Comparison of ENCODE assay signal across 9 mouse cellular contexts in the genomic region with DNA sequence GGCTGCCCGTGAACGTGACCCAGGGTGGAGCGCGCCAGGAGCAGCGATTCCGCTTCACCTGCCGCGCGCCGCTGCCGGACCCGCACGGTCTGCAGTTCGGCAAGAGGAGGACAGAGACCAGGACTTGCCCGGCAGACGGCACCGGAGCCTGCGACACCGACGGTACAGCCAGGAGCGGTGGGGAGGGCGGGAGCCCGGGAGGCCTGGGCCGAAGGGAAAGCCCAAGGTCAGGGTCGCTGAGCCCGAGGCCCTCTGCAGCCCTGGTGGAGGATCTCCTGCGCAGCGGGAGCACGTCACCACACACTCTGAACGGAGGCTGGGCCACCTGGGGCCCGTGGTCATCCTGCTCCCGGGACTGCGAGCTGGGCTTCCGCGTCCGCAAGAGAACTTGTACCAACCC.
DNase-seq lines count a peak whose midpoint lies in the region; ATAC-seq lines count a peak whose summit lies in the region.
"Had no signal": no experiment of that assay in that cellular context is flagged by ENCODE, and none has a peak within 500 bp of the region (broad histone marks: within the 10 kb centered on the region; RNA-seq: fewer than 3 reads in every experiment).

No protein-coding gene starts in this region.

- intact Hi-C loops in left cerebral cortex, postnatal 14 days (cut with DNase I): no loop called here
- intact Hi-C loops in gastrocnemius, postnatal 36 days (cut with DNase I): no loop called here

- H3K27me3 ChIP-seq in kidney, embryonic 15.5 days: peaks cover 54% of the 10 kb centered on the region
- no peaks in the 10 kb centered on the region for H3K27me3 ChIP-seq in forebrain, embryonic 15.5 days
- H3K27me3 ChIP-seq in neural tube, embryonic 14.5 days (ENCODE audit: control insufficient read depth, insufficient read depth, low read length): no peaks in the 10 kb centered on the region

- H3K4me1 ChIP-seq in kidney, embryonic 15.5 days: peaks cover 10% of the 10 kb centered on the region
- H3K4me1 ChIP-seq in forebrain, embryonic 15.5 days: peaks cover 11% of the 10 kb centered on the region
- 0 out of 2 replicates have a peak, but pooled peaks cover 2% of the 10 kb centered on the region for H3K4me1 ChIP-seq in neural tube, embryonic 14.5 days (ENCODE audit: control insufficient read depth, insufficient read depth, low read length)

- no peak overlapping the region for H3K9ac ChIP-seq in kidney, embryonic 15.5 days
- no peak overlapping the region for H3K9ac ChIP-seq in forebrain, embryonic 15.5 days (replicated peaks)
- no peak overlapping the region for H3K9ac ChIP-seq in neural tube, embryonic 14.5 days (replicated peaks; ENCODE audit: low read depth, low read length)

- no peak for DNase-seq in kidney, postnatal 25 days
- peak; percentile 19 to 33 for DNase-seq in kidney, postnatal 4 days
- no peak for DNase-seq in left cerebral cortex, postnatal 14 days (ENCODE audit: low spot score in 2 of 2)
- DNase-seq in gastrocnemius, postnatal 36 days: no peak
- DNase-seq in MN1 (ENCODE audit: low spot score): no peak

- H3K4me3 ChIP-seq in kidney, embryonic 15.5 days (replicated peaks): peak overlapping the region; percentile 42
- peak overlapping the region; percentile 17; the same call in 1 of the 2 replicates for H3K4me3 ChIP-seq in forebrain, embryonic 15.5 days
- H3K4me3 ChIP-seq in neural tube, embryonic 14.5 days (ENCODE audit: low read depth, low read length): peak overlapping the region; percentile 26; the same call in 1 of the 2 replicates
- H3K4me3 ChIP-seq: myocyte had no signal

- H3K4me2 ChIP-seq in kidney, embryonic 15.5 days: peak overlapping the region; percentile 72
- peak overlapping the region; percentile 27 for H3K4me2 ChIP-seq in forebrain, embryonic 15.5 days (replicated peaks)
- peak overlapping the region; percentile 41 for H3K4me2 ChIP-seq in neural tube, embryonic 14.5 days (ENCODE audit: low read depth, low read length)

- WGBS in kidney, embryonic 15.5 days: 7% methylated on average over 36 of the region's 36 CpGs
- WGBS in forebrain, embryonic 15.5 days: 35% methylated on average over 36 of the region's 36 CpGs
- WGBS in neural tube, embryonic 14.5 days: 20% methylated on average over 36 of the region's 36 CpGs

- no peak overlapping the region for H3K27ac ChIP-seq in kidney, embryonic 15.5 days
- H3K27ac ChIP-seq in forebrain, embryonic 15.5 days (replicated peaks): no peak overlapping the region
- no peak overlapping the region for H3K27ac ChIP-seq in neural tube, embryonic 14.5 days (ENCODE audit: low read depth, low read length)

- H3K36me3 ChIP-seq in kidney, embryonic 15.5 days: no peaks in the 10 kb centered on the region
- H3K36me3 ChIP-seq in forebrain, embryonic 15.5 days: peaks cover 22% of the 10 kb centered on the region
- peaks cover 5% of the 10 kb centered on the region; the same call in 1 of the 2 replicates for H3K36me3 ChIP-seq in neural tube, embryonic 14.5 days (ENCODE audit: control insufficient read depth, insufficient read depth, low read length)

- H3K9me3 ChIP-seq in kidney, embryonic 15.5 days (replicated peaks): no peaks in the 10 kb centered on the region
- H3K9me3 ChIP-seq in forebrain, embryonic 15.5 days: no peaks in the 10 kb centered on the region
- H3K9me3 ChIP-seq in neural tube, embryonic 14.5 days (ENCODE audit: control insufficient read depth, low read length): no peaks in the 10 kb centered on the region

- ATAC-seq in kidney, embryonic 15.5 days (replicated peaks; ENCODE audit: low FRiP score): peak; percentile 52; the same call in 1 of the 2 replicates
- ATAC-seq in forebrain, embryonic 15.5 days (replicated peaks): no peak
- ATAC-seq in neural tube, embryonic 14.5 days (ENCODE audit: low read depth): no peak

Comparison
In these comparisons a context has a peak if more than half of its experiments do, and no peak if none do; other contexts are left out.
1. DNase-seq: peak in kidney, postnatal 4 days (2 of 2); none in kidney, postnatal 25 days (0 of 2), left cerebral cortex, postnatal 14 days (0 of 2), gastrocnemius, postnatal 36 days (0 of 2) and MN1 (single experiment).
2. Peak in every context shown above with its lines, with median percentiles within 50 percentile points of each other: H3K4me2 ChIP-seq and H3K4me3 ChIP-seq.